Mouse (Mus musculus) brain, embryonic 14.5 days (tissue): ENCODE measurements around the gene Gm13272.
A peak's percentile ranks its signal among the peaks of the same experiment; 100 is the strongest.

Source experiments
- CTCF ChIP-seq: fragments of 200-500 bp; IDR thresholded peaks from 2 replicates; pipeline ENCODE4 v1.5.1; 2012; ENCODE audit warnings: inconsistent platforms, mild to moderate bottlenecking, moderate library complexity, borderline replicate concordance; ENCODE audit not compliant: insufficient read depth, insufficient read length; ENCODE audit errors: extremely low read depth
- POLR2A ChIP-seq: fragments of 200-500 bp; IDR thresholded peaks from 2 replicates; pipeline ENCODE4 v1.6.1; 2012; ENCODE audit warnings: mild to moderate bottlenecking, inconsistent platforms, borderline replicate concordance; ENCODE audit not compliant: poor library complexity, insufficient read depth, insufficient read length, severe bottlenecking; ENCODE audit errors: extremely low read depth

- TF ChIP-seq POLR2A = no peak
- peak; percentile 7; the same call in 1 of the 2 replicates for TF ChIP-seq CTCF
Observed at GRCm38 (mm10) chr4:88742771-88743371, 36.8 kb upstream of the Gm13272 start.
